Mouse (Mus musculus) cerebellum, adult 9-11 months (tissue): ENCODE results near the gene Tbr1.

ENCODE experiments used
- DNase-seq: peaks from one replicate; pipeline ENCODE4 v3.0.0; 2022

Tbr1 gene

DNA sequence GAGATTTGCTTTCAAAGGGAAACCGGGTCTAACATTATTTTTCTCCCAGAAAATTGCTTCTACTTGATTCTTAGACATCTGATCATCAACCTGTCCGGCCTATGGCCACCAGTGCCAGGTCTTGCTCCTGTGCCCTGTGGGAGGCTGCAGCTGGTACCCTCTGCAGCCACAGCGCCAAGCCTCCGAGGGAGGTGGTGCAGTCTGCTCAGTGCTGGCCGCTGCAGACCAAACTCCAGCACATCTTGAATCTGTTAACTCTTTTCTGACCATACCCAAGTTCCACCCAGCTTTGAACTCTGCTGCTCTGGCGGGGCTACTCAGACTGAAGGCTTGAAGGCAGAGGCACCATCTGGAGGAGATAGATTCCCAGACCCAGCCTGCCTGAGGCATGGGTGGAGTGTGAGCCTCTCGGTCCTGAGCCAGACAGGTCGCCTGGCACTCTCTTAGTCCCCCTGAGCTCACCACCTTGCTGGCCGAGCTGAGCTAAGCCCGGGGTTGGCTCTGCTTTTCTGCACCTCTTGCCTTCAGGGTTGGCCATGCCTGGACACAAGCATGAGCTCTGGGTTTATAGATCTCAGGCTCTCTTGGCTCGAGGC lies at the start of gene Tbr1:
Gene Tbr1, plus strand, starts transcription at position 275 of the 596 bp plus-strand sequence.
- DNase-seq: peak; percentile 67

- no peak for DNase-seq
Measured at GRCm38 (mm10) chr2:61754989-61755388, 47.7 kb upstream of the Tbr1 start.

- no peak for DNase-seq
Measured at GRCm38 (mm10) chr2:61759234-61759855, 43.4 kb upstream of the Tbr1 start.

GRCm38 (mm10) chr2:61760044-61760443 lies 42.7 kb upstream of the Tbr1 start:
- DNase-seq: no peak

DNA sequence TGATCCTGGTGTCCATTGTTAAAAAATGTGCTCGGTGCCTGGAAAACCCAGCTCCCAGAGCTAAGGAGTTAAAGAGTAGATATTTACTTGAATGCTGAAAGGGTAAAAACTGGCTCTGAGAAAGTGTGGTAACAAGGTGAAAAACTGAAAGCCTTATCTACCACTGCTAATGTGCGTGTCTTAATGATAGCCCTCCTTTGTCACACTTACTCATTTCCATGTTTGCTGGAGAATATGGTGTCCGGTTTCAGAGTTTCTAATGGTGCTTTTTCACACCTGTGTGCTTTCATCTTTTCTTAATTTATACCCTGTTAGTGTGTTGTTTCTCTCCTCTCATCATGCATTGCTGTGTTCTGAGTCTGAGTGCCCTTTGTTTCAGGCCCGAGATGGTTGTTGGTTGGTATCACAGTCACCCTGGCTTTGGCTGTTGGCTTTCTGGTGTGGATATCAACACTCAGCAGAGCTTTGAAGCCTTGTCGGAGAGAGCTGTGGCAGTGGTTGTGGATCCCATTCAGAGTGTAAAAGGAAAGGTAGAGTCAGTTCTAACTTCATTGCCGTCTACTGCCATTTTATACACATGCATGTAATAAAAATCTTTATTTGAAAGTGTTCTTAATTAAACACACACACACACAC lies 38.1 kb upstream of the Tbr1 start:
- no peak for DNase-seq

- no peak for DNase-seq
Measured at GRCm38 (mm10) chr2:61765526-61765925, 37.2 kb upstream of the Tbr1 start.

DNA sequence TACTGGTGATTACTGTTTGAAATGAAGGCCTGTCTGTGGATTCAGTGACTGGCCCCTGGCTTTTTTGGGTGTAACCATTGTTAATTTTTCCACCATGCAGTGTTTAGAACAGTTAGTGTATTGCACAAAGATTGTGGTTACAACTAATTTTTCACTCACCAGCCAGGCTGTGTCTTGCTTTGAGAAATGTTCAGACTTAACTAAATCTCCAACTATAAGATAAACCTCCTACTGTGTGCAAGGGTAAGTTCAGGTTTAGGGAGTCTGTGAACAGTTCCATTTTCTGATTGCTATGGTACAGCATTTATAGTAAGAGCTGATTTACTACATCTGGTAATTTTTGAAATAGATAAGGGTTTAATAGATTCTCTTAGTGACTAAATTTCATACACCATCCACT lies 21.9 kb upstream of the Tbr1 start:
- DNase-seq: no peak

DNA sequence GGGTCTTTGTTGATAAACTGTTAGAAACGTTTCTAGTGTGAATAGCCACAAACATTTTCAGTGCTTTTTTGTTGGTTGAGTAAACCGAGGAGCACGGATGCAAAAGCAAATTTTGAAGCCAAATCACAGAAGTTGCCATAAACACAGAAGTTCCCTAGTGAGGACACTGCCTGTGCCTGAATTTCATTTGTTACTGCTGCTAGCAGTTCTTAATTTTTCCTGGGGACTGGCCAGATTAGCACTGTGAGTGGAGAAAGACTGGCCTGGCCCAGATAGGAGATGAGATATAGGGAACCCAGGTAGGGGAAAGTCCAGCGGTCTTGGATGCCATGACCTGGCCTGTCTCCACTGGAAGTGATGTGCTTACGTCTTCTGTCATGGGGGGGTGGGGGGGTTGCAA lies 7.8 kb upstream of the Tbr1 start:
- DNase-seq: no peak

DNA sequence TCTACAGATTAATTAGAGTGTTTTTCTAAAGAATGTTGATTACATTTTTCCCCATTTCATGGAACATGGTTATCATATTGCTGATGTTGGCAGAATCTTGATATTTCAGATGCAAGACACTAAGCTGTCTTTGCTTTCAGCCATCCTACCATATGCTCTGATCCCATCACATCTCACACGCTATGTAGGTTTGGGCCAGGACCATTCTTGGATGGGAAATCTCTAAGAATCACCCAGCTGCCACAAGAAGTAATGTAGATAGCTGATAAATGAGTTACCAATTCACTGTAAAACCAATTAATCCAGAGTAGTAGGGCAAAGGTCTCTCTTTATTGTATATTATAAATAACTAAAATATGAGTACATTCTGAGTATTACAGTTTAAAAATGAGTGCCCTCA lies 4.7 kb upstream of the Tbr1 start:
- no peak for DNase-seq

- DNase-seq: peak; percentile 48
Measured at GRCm38 (mm10) chr2:61803443-61804367, 975 bp downstream of the Tbr1 start.

DNA sequence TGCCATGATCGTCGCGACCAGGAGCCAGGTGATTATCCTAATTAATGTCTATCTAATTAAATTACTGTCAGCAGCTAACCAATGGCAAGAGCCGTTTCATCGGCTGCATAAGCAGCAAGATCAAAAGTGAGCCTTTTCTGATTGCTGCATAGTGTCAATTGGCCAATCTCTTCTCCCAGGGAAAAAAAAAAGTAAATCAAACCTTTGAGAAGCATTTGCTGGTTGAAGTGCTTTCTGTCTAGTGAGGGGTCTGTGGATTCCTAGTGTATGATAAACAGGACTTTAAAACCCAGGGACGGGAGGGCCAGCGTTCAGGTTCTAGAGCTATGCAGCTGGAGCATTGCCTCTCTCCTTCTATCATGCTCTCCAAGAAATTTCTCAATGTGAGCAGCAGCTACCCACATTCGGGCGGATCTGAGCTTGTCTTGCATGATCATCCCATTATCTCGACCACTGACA lies 1.7 kb downstream of the Tbr1 start:
- peak; percentile 17 for DNase-seq

DNA sequence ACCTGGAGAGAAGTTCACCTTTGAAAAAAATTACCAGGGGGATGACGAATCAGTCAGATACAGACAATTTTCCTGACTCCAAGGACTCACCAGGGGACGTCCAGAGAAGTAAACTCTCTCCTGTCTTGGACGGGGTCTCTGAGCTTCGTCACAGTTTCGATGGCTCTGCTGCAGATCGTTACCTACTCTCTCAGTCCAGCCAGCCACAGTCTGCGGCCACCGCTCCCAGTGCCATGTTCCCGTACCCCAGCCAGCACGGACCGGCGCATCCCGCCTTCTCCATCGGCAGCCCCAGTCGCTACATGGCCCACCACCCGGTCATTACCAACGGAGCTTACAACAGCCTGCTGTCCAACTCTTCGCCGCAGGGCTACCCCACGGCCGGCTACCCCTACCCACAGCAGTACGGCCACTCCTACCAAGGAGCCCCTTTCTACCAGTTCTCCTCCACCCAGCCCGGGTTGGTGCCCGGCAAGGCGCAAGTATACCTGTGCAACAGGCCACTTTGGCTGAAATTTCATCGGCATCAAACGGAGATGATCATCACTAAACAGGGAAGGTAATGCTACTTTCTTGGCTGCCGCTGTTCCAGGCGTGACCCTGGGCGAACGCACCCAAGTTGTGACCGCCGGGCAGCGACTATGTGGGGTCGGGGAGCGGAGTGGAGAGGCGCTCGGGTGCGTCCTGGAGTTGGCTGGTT lies 2.3 kb downstream of the Tbr1 start:
- DNase-seq: peak; percentile 28

DNA sequence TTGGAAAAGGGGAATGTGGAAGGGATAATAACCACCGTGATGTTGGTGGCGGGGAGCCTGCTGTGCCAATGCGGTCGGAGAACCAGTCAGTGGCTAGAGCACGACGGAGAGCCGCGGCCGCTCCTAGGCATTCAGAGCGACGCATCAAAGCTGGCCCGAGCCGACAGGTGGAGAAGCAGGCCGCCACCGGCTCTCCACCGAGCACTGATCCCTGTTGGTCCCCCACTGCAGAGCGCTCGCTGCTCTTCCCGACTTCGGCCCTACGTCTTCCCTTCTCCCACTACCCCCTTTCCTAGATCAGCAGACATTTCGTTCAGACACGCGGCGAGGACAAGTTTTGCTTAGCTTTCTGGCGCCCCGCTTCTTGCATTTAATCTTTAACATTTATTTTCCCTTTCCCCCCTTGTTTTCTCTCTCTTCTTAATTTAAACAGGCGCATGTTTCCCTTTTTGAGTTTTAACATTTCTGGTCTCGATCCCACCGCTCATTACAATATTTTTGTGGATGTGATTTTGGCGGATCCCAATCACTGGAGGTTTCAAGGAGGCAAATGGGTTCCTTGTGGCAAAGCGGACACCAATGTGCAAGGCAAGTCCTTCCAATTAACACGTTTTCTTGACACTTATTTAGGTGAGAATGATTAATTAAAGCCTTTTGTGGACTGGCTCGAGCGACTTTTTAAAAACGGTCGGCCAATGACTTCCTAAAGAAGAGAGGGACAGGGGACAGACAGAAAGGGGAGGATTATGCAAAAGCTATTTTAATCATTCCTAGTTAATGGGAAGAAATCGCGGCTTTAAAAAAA lies 3.0 kb downstream of the Tbr1 start:
- DNase-seq: peak; percentile 24

- DNase-seq: no peak
Measured at GRCm38 (mm10) chr2:61806346-61806825, 3.7 kb downstream of the Tbr1 start.

- DNase-seq: peak; percentile 25
Measured at GRCm38 (mm10) chr2:61807151-61807550, 4.4 kb downstream of the Tbr1 start.

DNA sequence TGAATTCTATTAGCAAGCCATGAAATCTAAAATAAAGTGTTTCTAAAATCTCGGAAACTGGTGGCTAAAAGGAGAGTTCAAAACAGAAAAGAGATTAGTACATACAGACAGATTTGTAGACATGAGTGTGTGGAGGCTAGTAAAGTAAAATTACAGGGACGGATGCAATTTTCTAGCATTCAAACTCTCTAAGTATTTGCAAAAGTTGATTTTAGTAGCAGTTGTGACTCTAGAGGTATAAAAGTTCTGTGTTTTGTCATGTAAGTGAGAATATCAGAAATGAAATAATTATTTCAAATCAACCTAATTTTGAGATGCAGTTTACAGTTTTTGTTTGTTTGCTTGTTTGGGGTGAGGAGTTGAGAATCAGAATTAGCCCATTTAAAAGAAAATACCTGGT lies 5.1 kb downstream of the Tbr1 start:
- no peak for DNase-seq

DNA sequence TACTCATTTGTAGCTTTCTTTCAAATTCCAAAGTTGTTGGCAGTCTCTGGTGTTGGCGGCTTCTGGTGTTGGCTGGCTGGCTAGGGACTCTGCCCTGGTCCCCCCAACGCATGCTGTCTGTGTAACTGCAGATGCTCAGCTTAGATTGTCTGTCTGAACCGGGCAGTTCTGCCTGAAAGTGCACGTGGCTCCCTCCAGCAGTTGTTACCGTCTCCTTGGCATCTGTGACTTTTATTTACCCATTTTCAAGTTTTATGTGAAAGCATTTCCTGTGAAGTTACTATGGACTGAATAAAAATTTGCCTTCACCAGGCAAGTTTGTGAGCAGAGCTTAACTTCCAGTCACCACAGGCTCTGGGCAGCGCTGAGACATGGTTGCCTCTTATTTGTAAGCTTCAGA lies 6.0 kb downstream of the Tbr1 start:
- DNase-seq: no peak

DNA sequence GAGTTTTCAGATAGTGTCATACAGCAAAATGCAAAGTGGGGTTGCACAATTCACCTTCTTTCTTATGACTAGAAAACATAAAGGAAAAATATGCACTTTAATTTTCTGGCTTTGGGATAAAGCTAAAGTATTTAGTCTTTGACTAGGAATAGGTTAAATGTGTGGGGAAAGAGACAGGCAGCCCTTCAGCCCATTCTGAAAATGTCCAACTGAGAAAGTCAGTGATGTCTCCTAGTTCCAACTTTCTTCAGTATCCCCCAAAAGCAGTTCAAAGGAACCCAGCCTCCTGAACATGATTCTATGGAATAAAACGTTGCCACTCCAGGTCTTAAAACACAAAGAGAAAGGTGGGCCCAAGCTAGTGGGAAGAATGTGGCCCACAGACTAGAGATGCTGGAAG lies 6.7 kb downstream of the Tbr1 start:
- DNase-seq: no peak

DNA sequence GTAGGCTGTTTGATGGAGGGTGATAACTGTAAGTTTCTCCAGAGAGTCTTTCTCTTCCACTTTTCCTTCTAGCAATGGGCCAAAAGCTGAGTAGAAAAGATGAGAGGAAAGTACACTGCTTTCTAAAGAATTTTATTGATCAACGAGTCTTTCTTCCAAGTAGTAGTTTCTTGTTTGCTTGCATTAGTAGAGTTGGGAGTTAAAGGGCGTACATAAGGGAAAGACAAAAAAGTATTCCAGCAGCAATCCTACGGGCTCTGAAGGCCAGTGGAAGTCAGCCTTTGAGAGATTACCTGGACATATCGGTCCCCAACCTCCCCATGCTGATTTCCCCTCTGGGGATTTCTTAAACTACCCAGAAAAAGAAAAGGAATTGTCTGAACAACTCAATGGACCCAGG lies 8.0 kb downstream of the Tbr1 start:
- no peak for DNase-seq

DNA sequence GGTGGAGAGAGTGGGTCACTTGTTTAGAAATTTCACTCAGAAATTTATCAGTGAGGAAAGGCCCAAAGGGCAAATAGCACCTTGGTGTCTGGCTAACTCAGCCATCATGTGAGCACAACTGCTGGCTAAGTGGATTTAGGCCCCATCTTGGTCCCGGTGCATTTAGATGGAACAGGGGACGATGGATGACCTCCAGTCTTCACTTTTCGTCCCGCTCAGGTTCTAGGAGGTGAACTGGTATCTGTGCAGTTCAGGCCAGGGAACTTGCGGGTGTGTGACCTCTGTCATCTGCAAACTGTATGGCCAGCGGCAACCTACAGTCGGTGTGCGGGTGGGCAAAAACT lies 8.4 kb downstream of the Tbr1 start:
- no peak for DNase-seq

- peak; percentile 27 for DNase-seq
Measured at GRCm38 (mm10) chr2:61811507-61812421, 9.0 kb downstream of the Tbr1 start.
